Mouse (Mus musculus): ENCODE measurements at regions not wholly inside any gene's neighbourhood (a gene's known extent, or its start where the extent isn't known, plus 50 kb on each side); places are given as distances from the start of the nearest gene placed in this dataset.

DNA sequence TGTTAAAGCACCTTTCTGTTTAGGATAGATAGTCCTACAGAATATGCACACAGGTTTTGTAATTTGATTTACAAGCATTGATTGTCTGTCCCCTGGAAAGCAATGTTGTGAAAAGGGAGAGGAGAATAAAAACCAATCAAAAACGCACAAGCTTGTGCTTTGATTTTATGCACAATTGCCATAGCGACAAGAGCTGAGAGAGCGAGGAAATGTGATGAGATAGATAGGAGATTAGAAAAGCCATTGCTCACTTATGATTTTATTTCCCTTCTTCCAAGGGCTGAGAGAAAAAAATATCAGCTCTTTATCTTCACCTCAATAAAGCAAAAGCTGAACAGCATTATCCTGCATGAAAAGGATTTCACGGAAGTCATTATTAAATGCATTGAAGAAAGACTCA is 133.0 kb upstream of the Nrxn1 start:
- no peak overlapping the region for H3ac ChIP-seq (ENCODE audit: control insufficient read depth, insufficient read length, low read depth)
- H3K27me3 ChIP-seq (ENCODE audit: control insufficient read depth, insufficient read depth, insufficient read length): no peaks in the 10 kb centered on the region
- no peaks in the 10 kb centered on the region for H3K79me2 ChIP-seq (ENCODE audit: control insufficient read depth, insufficient read depth)
- H3K4me3 ChIP-seq (ENCODE audit: insufficient read depth, poor library complexity, severe bottlenecking): no peak overlapping the region
- no peaks in the 10 kb centered on the region for H3K79me3 ChIP-seq (ENCODE audit: low read depth)
- TF ChIP-seq FOSL1 (IDR thresholded peaks at IDR 0.05; ENCODE audit: insufficient read depth, low read length, poor library complexity, severe bottlenecking): no peak
- no peak for TF ChIP-seq MYOG (IDR thresholded peaks at IDR 0.05; ENCODE audit: control insufficient read depth, extremely low read depth, insufficient read length)
- TF ChIP-seq USF1 (IDR thresholded peaks at IDR 0.05; ENCODE audit: low read depth): no peak
- TF ChIP-seq CTCF (IDR thresholded peaks at IDR 0.05; ENCODE audit: control insufficient read depth, insufficient read depth, insufficient read length): no peak
- TF ChIP-seq MYOD1 (IDR thresholded peaks at IDR 0.05; ENCODE audit: control insufficient read depth, insufficient read length, low read depth): no peak
- TF ChIP-seq CEBPB (IDR thresholded peaks at IDR 0.05; ENCODE audit: low read depth): no peak
- no peak for TF ChIP-seq MAX (IDR thresholded peaks at IDR 0.05)
- no peaks in the 10 kb centered on the region for H3K36me3 ChIP-seq (ENCODE audit: control insufficient read depth, insufficient read depth)

DNA sequence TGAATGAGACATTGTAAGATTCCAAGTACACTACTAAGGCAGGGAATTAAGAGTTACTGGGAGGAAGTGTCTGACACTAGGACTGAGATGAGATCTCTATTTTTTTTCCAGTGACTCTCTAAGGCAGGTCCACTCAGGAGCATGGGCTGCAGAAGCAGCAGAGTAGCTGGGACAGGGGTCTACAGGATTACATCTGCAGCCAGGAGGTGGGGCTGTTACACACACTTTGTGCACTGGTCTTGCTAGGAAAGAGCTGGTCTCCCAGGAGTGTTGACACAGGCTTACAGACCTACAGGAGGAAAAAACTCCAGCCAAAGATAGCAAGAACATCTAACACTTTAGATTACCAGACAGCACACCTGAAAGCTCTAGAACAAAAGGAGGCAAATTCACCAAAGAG is 123.6 kb upstream of the Nrxn1 start:
- Histone ChIP-seq H3K79me3 (ENCODE audit: low read depth) (no peaks in the 10 kb centered on the region), H3K79me2 (ENCODE audit: control insufficient read depth, insufficient read depth) (no peaks in the 10 kb centered on the region), H3K4me3 (ENCODE audit: insufficient read depth, poor library complexity, severe bottlenecking) (no peak overlapping the region), H3K27me3 (ENCODE audit: control insufficient read depth, insufficient read depth, insufficient read length) (no peaks in the 10 kb centered on the region), H3ac (ENCODE audit: control insufficient read depth, insufficient read length, low read depth) (no peak overlapping the region), H3K36me3 (ENCODE audit: control insufficient read depth, insufficient read depth) (no peaks in the 10 kb centered on the region)
- no peak for TF ChIP-seq MAX (IDR thresholded peaks at IDR 0.05)
- TF ChIP-seq MYOG (IDR thresholded peaks at IDR 0.05; ENCODE audit: control insufficient read depth, extremely low read depth, insufficient read length): no peak
- no peak for TF ChIP-seq USF1 (IDR thresholded peaks at IDR 0.05; ENCODE audit: low read depth)
- no peak for TF ChIP-seq MYOD1 (IDR thresholded peaks at IDR 0.05; ENCODE audit: control insufficient read depth, insufficient read length, low read depth)
- TF ChIP-seq CTCF (IDR thresholded peaks at IDR 0.05; ENCODE audit: control insufficient read depth, insufficient read depth, insufficient read length): peak; percentile 7
- TF ChIP-seq FOSL1 (IDR thresholded peaks at IDR 0.05; ENCODE audit: insufficient read depth, low read length, poor library complexity, severe bottlenecking): no peak
- TF ChIP-seq CEBPB (IDR thresholded peaks at IDR 0.05; ENCODE audit: low read depth): no peak

DNA sequence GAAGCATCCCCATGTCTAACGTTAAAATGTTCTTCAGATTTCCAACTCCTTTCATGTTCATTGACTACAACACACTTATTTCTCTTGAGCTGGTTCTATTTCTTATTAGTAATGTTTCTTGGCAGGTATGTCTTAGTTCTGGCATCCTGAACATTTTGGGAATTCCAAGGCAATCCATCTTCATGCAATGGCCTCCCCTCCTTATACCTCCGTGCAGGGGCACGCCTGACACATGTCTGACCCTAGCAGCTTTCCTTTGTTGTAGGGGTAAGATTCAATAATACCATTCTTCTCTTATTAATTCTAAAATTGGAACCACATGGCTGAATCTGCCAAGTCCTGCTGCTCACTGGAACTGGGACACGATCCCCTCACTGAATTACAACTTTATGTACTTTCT is 89.7 kb upstream of the Nrxn1 start:
- Histone ChIP-seq H3K79me3 (ENCODE audit: low read depth) (no peaks in the 10 kb centered on the region), H3K36me3 (ENCODE audit: control insufficient read depth, insufficient read depth) (no peaks in the 10 kb centered on the region), H3K4me3 (ENCODE audit: insufficient read depth, poor library complexity, severe bottlenecking) (no peak overlapping the region), H3K27me3 (ENCODE audit: control insufficient read depth, insufficient read depth, insufficient read length) (no peaks in the 10 kb centered on the region), H3K79me2 (ENCODE audit: control insufficient read depth, insufficient read depth) (no peaks in the 10 kb centered on the region), H3ac (ENCODE audit: control insufficient read depth, insufficient read length, low read depth) (no peak overlapping the region)
- TF ChIP-seq CTCF (IDR thresholded peaks at IDR 0.05; ENCODE audit: control insufficient read depth, insufficient read depth, insufficient read length): no peak
- no peak for TF ChIP-seq CEBPB (IDR thresholded peaks at IDR 0.05; ENCODE audit: low read depth)
- TF ChIP-seq FOSL1 (IDR thresholded peaks at IDR 0.05; ENCODE audit: insufficient read depth, low read length, poor library complexity, severe bottlenecking): no peak
- TF ChIP-seq MYOD1 (IDR thresholded peaks at IDR 0.05; ENCODE audit: control insufficient read depth, insufficient read length, low read depth): no peak
- TF ChIP-seq MAX (IDR thresholded peaks at IDR 0.05): no peak
- no peak for TF ChIP-seq USF1 (IDR thresholded peaks at IDR 0.05; ENCODE audit: low read depth)
- TF ChIP-seq MYOG (IDR thresholded peaks at IDR 0.05; ENCODE audit: control insufficient read depth, extremely low read depth, insufficient read length): no peak

DNA sequence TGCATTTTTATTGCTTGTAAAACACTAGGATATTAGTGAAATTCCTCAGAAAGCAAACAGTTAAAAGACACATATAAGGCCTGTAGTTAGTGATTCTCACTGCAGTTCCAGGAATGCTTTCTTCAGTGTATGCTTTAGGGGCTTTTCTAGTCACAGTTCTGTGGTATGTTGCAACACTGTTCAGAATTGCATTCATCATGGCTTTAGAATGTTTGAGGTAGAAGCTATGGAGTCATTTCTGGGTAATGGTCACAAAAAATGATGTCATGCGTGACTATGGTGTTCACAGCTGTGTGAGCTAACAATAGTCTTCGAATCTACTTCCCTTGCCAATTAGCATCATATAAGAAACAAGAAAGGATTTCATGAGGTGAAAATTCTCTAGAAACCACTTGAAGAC is 69.0 kb upstream of the Nrxn1 start:
- Histone ChIP-seq H3K4me3 (ENCODE audit: insufficient read depth, poor library complexity, severe bottlenecking) (no peak overlapping the region), H3ac (ENCODE audit: control insufficient read depth, insufficient read length, low read depth) (no peak overlapping the region), H3K79me3 (ENCODE audit: low read depth) (no peaks in the 10 kb centered on the region), H3K79me2 (ENCODE audit: control insufficient read depth, insufficient read depth) (no peaks in the 10 kb centered on the region), H3K27me3 (ENCODE audit: control insufficient read depth, insufficient read depth, insufficient read length) (no peaks in the 10 kb centered on the region), H3K36me3 (ENCODE audit: control insufficient read depth, insufficient read depth) (no peaks in the 10 kb centered on the region)
- no peak for TF ChIP-seq MYOG (IDR thresholded peaks at IDR 0.05; ENCODE audit: control insufficient read depth, extremely low read depth, insufficient read length)
- no peak for TF ChIP-seq MYOD1 (IDR thresholded peaks at IDR 0.05; ENCODE audit: control insufficient read depth, insufficient read length, low read depth)
- peak; percentile 57 for TF ChIP-seq CEBPB (IDR thresholded peaks at IDR 0.05; ENCODE audit: low read depth)
- no peak for TF ChIP-seq MAX (IDR thresholded peaks at IDR 0.05)
